In genomic region chr8:84729921-84730362, GRCm38 (mm10) we compare ENCODE assay signal across 8 mouse cellular contexts. TPM values are rescaled to one million over a fixed set of nuclear protein-coding genes. Genes with fewer than 3 reads are reported as not detected.
DNase-seq lines count a peak whose midpoint lies in the region; ATAC-seq and TF ChIP-seq lines count a peak whose summit lies in the region.

No protein-coding gene starts in this region.

- dilution Hi-C loops in CH12.LX (cut with MboI; ENCODE audit: extremely low pct_ligation_motif_present, extremely low pct_unique_long_range_greater_than_20kb, low sequenced_read_pairs), result no loop called here

- ATAC-seq in forebrain, embryonic 15.5 days (replicated peaks), result no peak; the same call in 1 of the 2 replicates
- no peak for ATAC-seq in kidney, embryonic 15.5 days (replicated peaks; ENCODE audit: low FRiP score)
- no peak for ATAC-seq in granulocyte monocyte progenitor cell, adult 5-6 weeks (replicated peaks; ENCODE audit: poor library complexity, severe bottlenecking)

- DNase-seq in CH12.LX (ENCODE audit: extremely low read depth) (no peak), ES-CJ7 (ENCODE audit: low read depth, low spot score) (peak; percentile 49)
- no peak for DNase-seq in midbrain, embryonic 10.5 days (ENCODE audit: low spot score)
- no peak for DNase-seq in layer of hippocampus, postnatal 25 days (ENCODE audit: extremely low spot score in 1 of 2, low spot score in 1 of 2)
- DNase-seq in thymus, postnatal 4 days, result no peak

- no peaks in the 10 kb centered on the region for H3K9me3 ChIP-seq in CH12.LX (replicated peaks; ENCODE audit: low read length)
- no peaks in the 10 kb centered on the region for H3K9me3 ChIP-seq in forebrain, embryonic 15.5 days
- no peaks in the 10 kb centered on the region for H3K9me3 ChIP-seq in kidney, embryonic 15.5 days (replicated peaks)
- H3K9me3 ChIP-seq in midbrain, embryonic 10.5 days (replicated peaks), result no peaks in the 10 kb centered on the region

- no peak for TF ChIP-seq POLR2A in CH12.LX (IDR thresholded peaks at IDR 0.05; ENCODE audit: low read depth, low read length)

- no peak overlapping the region for H3K4me3 ChIP-seq in CH12.LX (replicated peaks in 1 of 3; ENCODE audit: low read depth in 2 of 3, low read length in 2 of 3, poor library complexity in 1 of 3)
- no peak overlapping the region for H3K4me3 ChIP-seq in forebrain, embryonic 15.5 days
- no peak overlapping the region for H3K4me3 ChIP-seq in kidney, embryonic 15.5 days (replicated peaks)
- no peak overlapping the region for H3K4me3 ChIP-seq in midbrain, embryonic 10.5 days

- no peak overlapping the region for H3K9ac ChIP-seq in CH12.LX (ENCODE audit: insufficient read depth, low read depth)
- H3K9ac ChIP-seq in forebrain, embryonic 15.5 days (replicated peaks), result peak overlapping the region; percentile 39; the same call in 1 of the 2 replicates
- no peak overlapping the region for H3K9ac ChIP-seq in kidney, embryonic 15.5 days

- no peak for TF ChIP-seq EP300 in CH12.LX (IDR thresholded peaks at IDR 0.05; ENCODE audit: low read length)

- in situ Hi-C loops in CH12.LX (cut with MboI; ENCODE audit: low pct_ligation_motif_present, low pct_unique_long_range_greater_than_20kb, low sequenced_read_pairs), result no loop called here

- no peak for TF ChIP-seq RAD21 in CH12.LX (IDR thresholded peaks at IDR 0.05; ENCODE audit: low read depth, low read length)

- H3K79me2 ChIP-seq in CH12.LX (replicated peaks; ENCODE audit: control insufficient read depth, extremely low read depth, insufficient read depth, poor library complexity, severe bottlenecking), result no peaks in the 10 kb centered on the region

- 69% methylated on average over 16 of the region's 16 CpGs for WGBS in forebrain, embryonic 15.5 days
- 88% methylated on average over 16 of the region's 16 CpGs for WGBS in kidney, embryonic 15.5 days
- 93% methylated on average over 16 of the region's 16 CpGs for WGBS in midbrain, embryonic 10.5 days

- no peak for TF ChIP-seq CTCF in CH12.LX (conservative IDR thresholded peaks at IDR 0.05 in 1 of 2, IDR thresholded peaks at IDR 0.05 in 1 of 2; ENCODE audit: low read depth in 2 of 2, low read length in 2 of 2)

- peaks cover 55% of the 10 kb centered on the region for H3K27me3 ChIP-seq in CH12.LX (replicated peaks)
- no peaks in the 10 kb centered on the region for H3K27me3 ChIP-seq in forebrain, embryonic 15.5 days
- peaks cover 21% of the 10 kb centered on the region for H3K27me3 ChIP-seq in kidney, embryonic 15.5 days
- H3K27me3 ChIP-seq in midbrain, embryonic 10.5 days (ENCODE audit: low read depth, poor library complexity, severe bottlenecking), result peaks cover 100% of the 10 kb centered on the region

- no peak overlapping the region for H3K4me2 ChIP-seq in CH12.LX (ENCODE audit: insufficient read depth, low read depth, poor library complexity, severe bottlenecking)
- H3K4me2 ChIP-seq in forebrain, embryonic 15.5 days (replicated peaks), result peak overlapping the region; percentile 12; the same call in 1 of the 2 replicates
- H3K4me2 ChIP-seq in kidney, embryonic 15.5 days, result no peak overlapping the region

- H3K4me1 ChIP-seq in CH12.LX (ENCODE audit: control insufficient read depth in 1 of 2, insufficient read depth in 2 of 2), result peaks cover 0 to 7% of the 10 kb centered on the region in 2 experiments; a peak in 3 of 4 replicates
- H3K4me1 ChIP-seq in forebrain, embryonic 15.5 days, result peaks cover 98% of the 10 kb centered on the region
- peaks cover 77% of the 10 kb centered on the region for H3K4me1 ChIP-seq in kidney, embryonic 15.5 days
- peaks cover 61% of the 10 kb centered on the region for H3K4me1 ChIP-seq in midbrain, embryonic 10.5 days

- H3K27ac ChIP-seq in CH12.LX (ENCODE audit: insufficient read depth, low read depth), result no peak overlapping the region
- H3K27ac ChIP-seq in forebrain, embryonic 15.5 days (replicated peaks), result peak overlapping the region; percentile 94
- peak overlapping the region; percentile 20 for H3K27ac ChIP-seq in kidney, embryonic 15.5 days
- H3K27ac ChIP-seq in midbrain, embryonic 10.5 days (replicated peaks), result peak overlapping the region; percentile 82; the same call in 1 of the 2 replicates

- no peaks in the 10 kb centered on the region for H3K36me3 ChIP-seq in CH12.LX (replicated peaks in 1 of 2; ENCODE audit: control insufficient read depth in 1 of 2, insufficient read depth in 1 of 2, low read length in 1 of 2)
- H3K36me3 ChIP-seq in forebrain, embryonic 15.5 days, result peaks cover 21% of the 10 kb centered on the region; the same call in 1 of the 2 replicates
- peaks cover 16% of the 10 kb centered on the region for H3K36me3 ChIP-seq in kidney, embryonic 15.5 days
- no peaks in the 10 kb centered on the region for H3K36me3 ChIP-seq in midbrain, embryonic 10.5 days

TF ChIP-seq in CH12.LX, 34 proteins besides CTCF, POLR2A, EP300 and RAD21:
- TF ChIP-seq NRF1 (IDR thresholded peaks at IDR 0.05; ENCODE audit: low read depth, low read length) (peak; percentile 43; the same call in 1 of the 2 replicates), MYC (IDR thresholded peaks at IDR 0.05; ENCODE audit: low read depth, low read length) (no peak), E2F4 (IDR thresholded peaks at IDR 0.05; ENCODE audit: insufficient replicate concordance, low read depth, low read length) (no peak), ELF1 (IDR thresholded peaks at IDR 0.05; ENCODE audit: low read depth, low read length) (no peak), USF1 (IDR thresholded peaks at IDR 0.05; ENCODE audit: low read depth, low read length) (no peak), TCF12 (IDR thresholded peaks at IDR 0.05; ENCODE audit: low read depth, low read length) (no peak)

RNA-seq across cellular contexts. Expression of gene G430095P16Rik, which starts 7.1 kb away (rescaled TPM):
- total RNA-seq in CH12.LX (2012; rRNA removed), result 0.17 TPM in 1 of 2 replicates, not detected in the other
- 0.39 TPM in 1 of 2 replicates, not detected in the other for total RNA-seq in CH12.LX (2014; rRNA removed)
- not detected in 2 replicates for polyA plus RNA-seq in CH12.LX (2012; ENCODE audit: insufficient read length, low read depth)
- 2.7 TPM in 2 replicates for polyA plus RNA-seq in forebrain, embryonic 15.5 days (2015; fragmentation: Nextera tagmentation; extraction: Ambion mirVana)
- 1.9 and 2.3 TPM in 2 replicates for polyA plus RNA-seq in kidney, embryonic 15.5 days (2015; fragmentation: Nextera tagmentation; extraction: Ambion mirVana)
- 1.1 and 1.4 TPM in 2 replicates for polyA plus RNA-seq in midbrain, embryonic 10.5 days (2016; fragmentation: Nextera tagmentation; extraction: Ambion mirVana)
- total RNA-seq in granulocyte monocyte progenitor cell, adult 5-6 weeks (2014; fragmentation: Nextera tagmentation), result 11.0 and 17.9 TPM in 2 replicates
- 4.4 and 4.8 TPM in 2 replicates for total RNA-seq in granulocyte monocyte progenitor cell, adult 5-6 weeks (2017)
- total RNA-seq in layer of hippocampus, postnatal 25 days (2021), result not detected

RNA-seq across cellular contexts. Expression of gene Lyl1, which starts 28.7 kb away (rescaled TPM):
- total RNA-seq in CH12.LX (2012; rRNA removed) (38.5 and 45.5 TPM in 2 replicates), CH12.LX (2014; rRNA removed) (20.3 and 20.6 TPM in 2 replicates)
- polyA plus RNA-seq in CH12.LX (2012; ENCODE audit: insufficient read length, low read depth), result 53.2 and 54.5 TPM in 2 replicates
- 2.1 and 2.5 TPM in 2 replicates for polyA plus RNA-seq in forebrain, embryonic 15.5 days (2015; fragmentation: Nextera tagmentation; extraction: Ambion mirVana)
- 7.6 and 7.8 TPM in 2 replicates for polyA plus RNA-seq in kidney, embryonic 15.5 days (2015; fragmentation: Nextera tagmentation; extraction: Ambion mirVana)
- polyA plus RNA-seq in midbrain, embryonic 10.5 days (2016; fragmentation: Nextera tagmentation; extraction: Ambion mirVana), result 4.8 and 5.8 TPM in 2 replicates
- total RNA-seq in granulocyte monocyte progenitor cell, adult 5-6 weeks (2014; fragmentation: Nextera tagmentation), result 82.1 and 133 TPM in 2 replicates
- 65.9 and 73.3 TPM in 2 replicates for total RNA-seq in granulocyte monocyte progenitor cell, adult 5-6 weeks (2017)
- total RNA-seq in layer of hippocampus, postnatal 25 days (2021), result 1 to 10 TPM; 2.1 to 2.8 TPM

RNA-seq across cellular contexts. Expression of gene Nacc1, which starts 42.3 kb away (rescaled TPM):
- total RNA-seq in CH12.LX (2012; rRNA removed) (45.1 and 49.0 TPM in 2 replicates), CH12.LX (2014; rRNA removed) (21.9 and 23.3 TPM in 2 replicates)
- polyA plus RNA-seq in CH12.LX (2012; ENCODE audit: insufficient read length, low read depth), result 73.0 and 84.1 TPM in 2 replicates
- polyA plus RNA-seq in forebrain, embryonic 15.5 days (2015; fragmentation: Nextera tagmentation; extraction: Ambion mirVana), result 15.5 and 16.4 TPM in 2 replicates
- polyA plus RNA-seq in kidney, embryonic 15.5 days (2015; fragmentation: Nextera tagmentation; extraction: Ambion mirVana), result 23.9 and 25.6 TPM in 2 replicates
- polyA plus RNA-seq in midbrain, embryonic 10.5 days (2016; fragmentation: Nextera tagmentation; extraction: Ambion mirVana), result 24.8 and 26.3 TPM in 2 replicates
- 92.9 and 98.1 TPM in 2 replicates for total RNA-seq in granulocyte monocyte progenitor cell, adult 5-6 weeks (2014; fragmentation: Nextera tagmentation)
- total RNA-seq in granulocyte monocyte progenitor cell, adult 5-6 weeks (2017), result 46.5 and 59.2 TPM in 2 replicates
- total RNA-seq in layer of hippocampus, postnatal 25 days (2021), result 10 to 100 TPM; 88.9 to 91.0 TPM

RNA-seq across cellular contexts. Expression of gene Trmt1, which starts 43.8 kb away (rescaled TPM):
- total RNA-seq in CH12.LX (2012; rRNA removed) (157 and 160 TPM in 2 replicates), CH12.LX (2014; rRNA removed) (77.0 and 94.5 TPM in 2 replicates)
- polyA plus RNA-seq in CH12.LX (2012; ENCODE audit: insufficient read length, low read depth), result 140 and 157 TPM in 2 replicates
- polyA plus RNA-seq in forebrain, embryonic 15.5 days (2015; fragmentation: Nextera tagmentation; extraction: Ambion mirVana), result 62.4 and 64.0 TPM in 2 replicates
- 68.7 and 73.8 TPM in 2 replicates for polyA plus RNA-seq in kidney, embryonic 15.5 days (2015; fragmentation: Nextera tagmentation; extraction: Ambion mirVana)
- polyA plus RNA-seq in midbrain, embryonic 10.5 days (2016; fragmentation: Nextera tagmentation; extraction: Ambion mirVana), result 56.4 and 58.1 TPM in 2 replicates
- total RNA-seq in granulocyte monocyte progenitor cell, adult 5-6 weeks (2014; fragmentation: Nextera tagmentation), result 76.9 and 123 TPM in 2 replicates
- total RNA-seq in granulocyte monocyte progenitor cell, adult 5-6 weeks (2017), result 73.8 and 95.9 TPM in 2 replicates
- total RNA-seq in layer of hippocampus, postnatal 25 days (2021), result 100 to 1,000 TPM in 1 of 2 experiments, 10 to 100 TPM in 1; 83.4 to 101 TPM
